Mouse (Mus musculus) c-Kit-positive CD71-positive TER-119-positive erythroid progenitor cells, embryonic 14.5 days (primary cell): ENCODE measurements around the gene Dhtkd1.
A peak's percentile ranks its signal among the peaks of the same experiment; 100 is the strongest.
"Not testable (repeated sequence)": the region's sequence is repeated elsewhere in the genome, so short reads cannot be mapped to it uniquely, and the experiment has no call there.

Experiments
- DNase-seq: peaks from one replicate; pipeline ENCODE4 v3.0.0-alpha.2; 2013; ENCODE audit warnings: low spot score

Gene Dhtkd1

DNA sequence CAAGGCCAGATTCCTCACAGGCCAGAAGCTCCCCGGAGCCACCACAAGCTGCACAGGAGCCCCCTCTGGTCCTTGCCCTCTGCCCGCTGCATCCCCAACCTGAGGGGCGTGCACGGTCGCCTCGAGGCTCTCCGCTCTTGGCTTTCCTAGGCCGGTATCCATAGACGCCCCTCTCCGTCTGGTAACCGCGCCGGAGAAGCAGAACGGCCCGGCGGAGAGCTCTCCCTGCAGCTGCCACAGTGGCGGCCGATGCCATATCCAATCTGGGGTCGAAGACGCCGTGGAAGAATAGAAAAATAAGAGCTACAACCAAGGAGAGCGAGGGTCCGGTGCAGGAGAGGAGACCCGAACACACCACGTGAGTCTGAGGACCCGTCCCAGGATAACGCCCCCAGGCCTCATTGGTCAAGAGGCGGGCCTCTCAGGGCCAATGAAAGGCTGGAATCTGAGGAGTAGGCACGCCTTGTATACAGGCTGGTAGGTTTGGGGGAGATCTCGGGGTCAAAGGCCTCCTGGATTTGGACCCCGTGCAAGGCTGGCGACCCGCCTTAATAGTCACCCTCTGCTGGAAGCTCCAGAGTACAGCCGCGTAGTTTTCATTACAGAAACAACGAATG lies at the start of gene Dhtkd1:
Gene Dhtkd1, minus strand, starts transcription at position 377 of the 617 bp plus-strand sequence.
- peak; percentile 57 for DNase-seq

- DNase-seq, result no peak
Observed at GRCm38 (mm10) chr2:5977532-5977931, 34.9 kb upstream of the Dhtkd1 start.

DNA sequence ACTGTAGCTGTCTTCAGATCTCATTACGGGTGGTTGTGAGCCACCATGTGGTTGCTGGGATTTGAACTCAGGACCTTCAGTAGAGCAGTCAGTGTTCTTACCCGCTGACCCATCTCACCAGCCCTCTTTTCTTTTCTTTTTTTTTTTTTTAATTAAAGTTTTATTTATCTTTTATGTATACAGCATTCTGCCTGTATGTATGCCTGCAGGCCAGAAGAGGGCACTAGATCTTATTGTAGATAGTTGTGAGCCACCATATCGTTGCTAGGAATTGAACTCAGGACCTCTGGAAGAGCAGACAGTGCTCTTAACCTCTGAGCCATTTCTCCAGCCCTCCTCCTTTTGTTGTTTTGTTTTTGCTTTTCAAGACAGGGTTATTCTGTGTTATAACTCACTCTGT lies 28.0 kb upstream of the Dhtkd1 start:
- DNase-seq, result not testable (repeated sequence)

- DNase-seq, result no peak
Observed at GRCm38 (mm10) chr2:5965972-5966371, 23.4 kb upstream of the Dhtkd1 start.

- DNase-seq, result not testable (repeated sequence)
Observed at GRCm38 (mm10) chr2:5963729-5964128, 21.1 kb upstream of the Dhtkd1 start.

GRCm38 (mm10) chr2:5962265-5962664 lies 19.7 kb upstream of the Dhtkd1 start:
- no peak for DNase-seq

- DNase-seq, result no peak
Observed at GRCm38 (mm10) chr2:5957705-5958104, 15.1 kb upstream of the Dhtkd1 start.

DNA sequence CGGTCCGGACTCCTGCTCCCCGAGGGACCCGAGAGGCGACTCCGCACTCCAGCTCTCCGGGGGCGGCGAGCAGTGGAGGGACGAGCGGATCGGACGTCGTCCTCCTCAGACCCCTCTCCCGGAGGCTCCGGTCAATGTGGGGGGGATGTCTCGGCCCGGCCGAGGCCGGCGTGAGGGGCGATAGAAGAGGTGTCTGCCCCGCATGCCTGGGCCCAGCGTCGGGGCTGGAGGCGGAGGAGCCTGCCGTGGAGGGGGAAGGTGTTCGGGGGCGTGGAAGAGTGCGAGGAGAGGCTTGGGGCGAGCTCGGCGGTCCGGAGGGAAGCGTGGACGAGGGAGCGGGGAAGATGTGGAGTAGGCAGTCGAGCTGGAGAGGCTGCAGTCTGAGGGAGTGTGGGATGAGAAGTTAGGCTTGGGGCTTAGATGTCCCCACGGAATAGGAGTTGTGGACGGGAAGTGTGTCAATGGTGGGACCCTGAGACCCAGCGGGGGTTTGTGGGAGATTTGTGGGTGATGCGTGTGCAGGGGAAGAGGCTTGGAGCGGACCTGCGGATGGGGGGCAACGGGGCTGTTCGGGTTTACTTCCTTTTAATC lies 9.1 kb upstream of the Dhtkd1 start:
- no peak for DNase-seq

- DNase-seq, result peak; percentile 96
Observed at GRCm38 (mm10) chr2:5950766-5951595, 8.4 kb upstream of the Dhtkd1 start, which contains the start of gene Upf2. Gene Upf2 (plus strand): TSS chr2:5951469.

DNA sequence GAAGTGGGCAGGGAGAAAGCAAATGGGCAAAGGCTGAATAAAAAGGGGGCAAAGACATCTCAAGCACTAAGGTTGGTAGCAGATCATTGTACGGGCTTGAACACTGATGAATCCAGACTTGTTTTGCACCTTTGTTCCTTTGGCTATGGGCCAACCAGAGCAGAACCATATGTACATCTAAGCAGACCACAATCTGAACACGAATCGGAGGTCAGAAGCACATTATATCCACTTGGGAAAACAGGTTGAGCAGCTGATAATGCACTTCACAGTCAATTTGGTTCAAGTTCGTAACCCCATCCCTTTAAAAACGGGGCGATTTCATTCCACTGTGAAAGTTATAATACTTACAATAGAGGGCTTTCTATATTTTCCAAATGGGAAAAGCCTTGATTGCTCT lies 7.7 kb upstream of the Dhtkd1 start:
- peak; percentile 39 for DNase-seq

DNA sequence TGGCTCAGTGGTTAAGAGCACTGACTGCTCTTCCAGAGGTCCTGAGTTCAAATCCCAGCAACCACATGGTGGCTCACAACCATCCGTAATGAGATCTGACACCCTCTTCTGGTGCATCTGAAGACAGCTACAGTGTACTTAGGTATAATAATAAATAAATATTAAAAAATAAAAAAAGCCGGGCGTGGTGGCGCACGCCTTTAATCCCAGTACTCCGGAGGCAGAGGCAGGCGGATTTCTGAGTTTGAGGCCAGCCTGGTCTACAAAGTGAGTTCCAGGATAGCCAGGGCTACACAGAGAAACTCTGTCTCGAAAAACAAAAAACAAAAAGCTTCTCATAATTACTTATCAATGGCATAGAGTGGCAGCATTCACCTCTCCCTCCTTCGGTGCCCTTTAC lies 7.2 kb upstream of the Dhtkd1 start:
- DNase-seq, result not testable (repeated sequence)

- DNase-seq, result no peak
Observed at GRCm38 (mm10) chr2:5948964-5949363, 6.4 kb upstream of the Dhtkd1 start.

DNA sequence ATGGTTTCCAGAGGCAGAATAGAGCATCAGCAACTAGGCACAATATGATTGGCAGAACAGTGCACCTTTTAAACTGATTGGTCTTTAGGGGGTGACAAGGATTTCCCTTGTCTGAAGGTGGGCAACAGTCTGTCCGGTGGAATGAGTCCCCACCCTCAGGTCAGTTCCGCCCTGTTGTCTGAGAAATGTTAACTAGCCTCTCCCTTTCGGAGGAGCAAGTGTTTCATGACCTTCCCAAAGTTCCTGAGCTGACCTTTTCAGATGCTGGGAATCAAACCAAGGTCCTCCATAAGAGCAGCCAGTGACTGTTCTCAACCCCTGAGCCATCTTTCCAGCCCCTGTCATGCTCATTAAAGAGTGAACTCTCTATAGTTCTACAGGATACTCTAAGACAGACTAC lies 4.3 kb upstream of the Dhtkd1 start:
- DNase-seq, result no peak

GRCm38 (mm10) chr2:5945629-5946028 lies 3.0 kb upstream of the Dhtkd1 start:
- DNase-seq, result peak; percentile 60

- no peak for DNase-seq
Observed at GRCm38 (mm10) chr2:5943071-5943470, 479 bp upstream of the Dhtkd1 start.

GRCm38 (mm10) chr2:5941861-5942415 lies 654 bp downstream of the Dhtkd1 start:
- no peak for DNase-seq

DNA sequence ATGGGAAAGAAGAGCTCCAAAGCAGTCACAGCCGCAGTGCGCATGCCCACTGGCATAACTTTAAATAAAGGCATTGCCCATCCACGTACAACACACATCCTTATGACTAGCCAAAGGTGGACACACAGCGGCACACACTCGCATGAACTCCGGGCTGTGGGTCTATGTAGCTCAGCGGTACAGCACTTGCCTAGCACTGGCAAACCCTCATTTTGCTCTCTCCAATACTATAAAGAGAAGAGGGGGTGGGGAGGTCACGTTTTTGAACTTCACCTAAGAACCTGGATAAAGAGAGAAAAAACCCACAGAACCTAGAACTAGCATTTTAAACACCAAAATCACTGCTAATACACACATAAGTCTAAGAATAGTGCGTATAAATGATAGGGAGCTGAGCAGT lies 1.7 kb downstream of the Dhtkd1 start:
- no peak for DNase-seq

DNA sequence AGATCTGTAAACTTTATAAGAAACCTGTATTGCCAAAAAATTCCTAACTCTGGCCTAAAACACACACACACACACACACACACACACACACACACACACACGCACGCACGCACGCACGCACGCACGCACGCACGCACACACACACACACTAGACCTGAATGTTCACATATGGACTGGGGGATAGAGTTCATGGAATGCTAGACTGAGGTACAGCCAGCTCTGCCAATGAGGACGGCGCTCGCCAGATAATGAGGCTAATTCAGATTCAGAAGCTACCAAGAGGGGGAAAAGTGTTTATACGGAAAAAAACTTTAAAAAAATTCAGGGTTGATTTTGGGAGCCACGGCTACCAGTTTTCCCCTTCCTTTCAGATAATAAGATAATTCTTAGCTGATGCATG lies 2.7 kb downstream of the Dhtkd1 start:
- no peak for DNase-seq

DNA sequence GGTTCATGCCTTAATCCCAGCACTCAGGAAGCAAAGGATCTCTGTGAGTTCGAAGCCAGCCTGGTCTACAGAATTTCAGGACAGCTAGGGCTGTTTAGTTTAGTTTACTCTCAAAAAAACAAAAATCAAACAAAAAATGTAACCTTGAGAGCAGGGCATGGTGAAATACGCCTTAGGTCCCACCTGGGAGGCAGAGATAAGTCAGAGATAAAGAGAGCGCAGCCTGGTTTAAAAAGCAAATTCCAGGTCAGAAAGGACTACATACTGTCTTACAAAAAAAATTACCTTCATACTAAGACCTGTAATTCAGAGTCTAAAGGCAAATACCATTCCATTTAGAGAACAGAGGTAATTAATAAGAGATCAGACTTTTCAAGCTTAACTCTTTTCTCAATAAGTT lies 3.3 kb downstream of the Dhtkd1 start:
- no peak for DNase-seq

GRCm38 (mm10) chr2:5936550-5936949 lies 6.0 kb downstream of the Dhtkd1 start:
- no peak for DNase-seq

DNA sequence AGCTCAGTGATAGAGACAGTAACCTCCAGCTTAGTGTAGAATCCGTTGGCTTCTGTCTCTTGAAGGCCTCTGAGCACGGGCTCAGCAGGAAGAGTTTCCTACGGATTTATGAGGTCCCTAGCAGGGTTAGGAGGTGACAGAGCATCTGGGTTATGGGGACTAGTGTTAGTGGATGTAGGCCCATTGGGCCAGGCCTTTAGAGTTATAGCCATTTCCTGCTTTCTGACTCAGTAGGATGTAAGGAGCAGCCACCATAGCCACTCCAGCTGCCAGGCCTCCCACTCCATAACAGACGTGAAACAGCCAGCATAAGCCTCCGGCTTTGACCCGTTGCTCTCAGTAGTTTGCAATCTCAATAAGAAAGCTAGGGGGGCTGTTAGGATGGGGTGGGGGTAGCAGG lies 6.5 kb downstream of the Dhtkd1 start:
- no peak for DNase-seq

DNA sequence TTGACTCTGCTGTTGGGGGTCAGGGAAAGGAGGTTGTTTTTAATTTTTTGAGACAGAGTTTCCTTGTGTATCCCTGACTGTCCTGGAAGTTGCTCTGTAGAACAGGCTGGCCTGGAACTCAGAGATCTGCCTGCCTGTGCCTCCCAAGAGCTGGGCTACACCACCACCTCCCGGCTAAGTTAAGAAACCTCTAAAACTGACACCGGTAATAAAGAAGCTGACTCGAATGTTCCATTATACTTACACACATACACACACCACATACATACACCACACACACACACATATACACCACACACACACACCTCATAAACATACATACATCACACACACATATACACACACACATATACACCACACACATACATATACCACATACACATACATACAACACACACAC lies 7.7 kb downstream of the Dhtkd1 start:
- no peak for DNase-seq

- no peak for DNase-seq
Observed at GRCm38 (mm10) chr2:5931938-5932337, 10.7 kb downstream of the Dhtkd1 start.
